Mouse (Mus musculus): Measurements from ENCODE around the gene Il20rb. TPM values are rescaled to one million over a fixed set of nuclear protein-coding genes. Genes with fewer than 3 reads are reported as not detected.

The Il20rb gene
- polyA plus RNA-seq, 1 experiment from 2014 or later: 1.5 TPM

GRCm38 (mm10) chr9:100465988-100466387, 20.6 kb downstream of the Il20rb start:
- Histone ChIP-seq H3K4me1 (replicated peaks; ENCODE audit: control insufficient read depth, insufficient read depth, low read length) (peaks cover 7% of the 10 kb centered on the region), H3K4me3 (ENCODE audit: low read length) (no peak overlapping the region), H3K4me2 (ENCODE audit: low read depth, low read length) (no peak overlapping the region), H3K27me3 (ENCODE audit: control insufficient read depth, insufficient read depth, low read depth, low read length) (no peaks in the 10 kb centered on the region), H3K9me3 (ENCODE audit: control insufficient read depth, low read length) (no peaks in the 10 kb centered on the region), H3K9ac (ENCODE audit: low read length) (no peak overlapping the region), H3K27ac (ENCODE audit: low read length) (no peak overlapping the region), H3K36me3 (ENCODE audit: control insufficient read depth, insufficient read depth, low read length) (peaks cover 2% of the 10 kb centered on the region)
- 92% methylated on average over 9 of the region's 9 CpGs for WGBS
- ATAC-seq (ENCODE audit: low read depth): no peak

DNA sequence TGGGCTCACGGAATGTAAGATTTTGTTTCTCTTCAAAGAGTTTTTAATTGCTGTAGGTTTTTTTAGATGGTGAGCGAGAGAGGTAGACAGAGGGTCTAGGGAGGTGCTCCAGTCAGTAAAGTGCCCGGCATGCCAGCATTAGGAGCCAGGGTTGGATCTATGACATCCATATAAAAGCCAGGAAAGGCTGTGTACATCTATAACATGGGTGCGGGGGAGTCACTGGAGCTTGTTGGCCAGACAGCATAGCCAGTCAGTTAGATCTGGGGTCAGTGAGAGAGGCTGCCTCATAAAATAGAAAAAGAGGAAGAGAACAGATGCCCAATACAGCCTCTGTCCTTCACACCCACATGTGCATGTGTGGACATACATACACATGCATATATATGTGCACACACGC, 21.2 kb downstream of the Il20rb start:
- Histone ChIP-seq H3K36me3 (ENCODE audit: control insufficient read depth, insufficient read depth, low read length) (peaks cover 2% of the 10 kb centered on the region), H3K9me3 (ENCODE audit: control insufficient read depth, low read length) (no peaks in the 10 kb centered on the region), H3K27me3 (ENCODE audit: control insufficient read depth, insufficient read depth, low read depth, low read length) (no peaks in the 10 kb centered on the region), H3K4me3 (ENCODE audit: low read length) (no peak overlapping the region), H3K4me1 (replicated peaks; ENCODE audit: control insufficient read depth, insufficient read depth, low read length) (peaks cover 4% of the 10 kb centered on the region), H3K4me2 (ENCODE audit: low read depth, low read length) (no peak overlapping the region), H3K27ac (ENCODE audit: low read length) (no peak overlapping the region), H3K9ac (ENCODE audit: low read length) (no peak overlapping the region)
- no peak for ATAC-seq (ENCODE audit: low read depth)
- WGBS: 92% methylated on average over 5 of the region's 5 CpGs

DNA sequence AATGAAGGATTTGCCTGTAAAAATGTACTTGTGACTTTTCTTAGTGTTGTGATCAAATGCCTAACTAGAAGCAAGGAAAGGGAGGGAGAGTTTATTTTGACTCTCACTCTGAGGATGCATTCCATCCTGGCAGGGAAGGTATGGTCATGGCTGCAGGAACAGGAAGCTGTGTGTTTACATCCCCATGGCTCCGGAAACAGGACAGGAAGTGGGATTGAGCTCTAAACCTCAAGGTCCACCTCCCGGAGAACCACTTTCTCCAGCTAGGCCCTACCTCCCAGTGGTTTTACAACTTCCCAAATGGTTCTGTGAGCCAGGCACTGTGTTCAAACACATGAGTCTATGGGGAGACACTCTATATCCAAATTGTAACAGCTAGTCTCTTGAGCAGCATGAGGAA, 22.8 kb downstream of the Il20rb start:
- Histone ChIP-seq H3K4me2 (ENCODE audit: low read depth, low read length) (no peak overlapping the region), H3K4me3 (ENCODE audit: low read length) (no peak overlapping the region), H3K27ac (ENCODE audit: low read length) (no peak overlapping the region), H3K36me3 (ENCODE audit: control insufficient read depth, insufficient read depth, low read length) (peaks cover 2% of the 10 kb centered on the region), H3K27me3 (ENCODE audit: control insufficient read depth, insufficient read depth, low read depth, low read length) (no peaks in the 10 kb centered on the region), H3K4me1 (replicated peaks; ENCODE audit: control insufficient read depth, insufficient read depth, low read length) (peaks cover 4% of the 10 kb centered on the region), H3K9me3 (ENCODE audit: control insufficient read depth, low read length) (no peaks in the 10 kb centered on the region), H3K9ac (ENCODE audit: low read length) (no peak overlapping the region)
- ATAC-seq (ENCODE audit: low read depth): no peak
- WGBS: 41% methylated on average over 2 of the region's 2 CpGs

DNA sequence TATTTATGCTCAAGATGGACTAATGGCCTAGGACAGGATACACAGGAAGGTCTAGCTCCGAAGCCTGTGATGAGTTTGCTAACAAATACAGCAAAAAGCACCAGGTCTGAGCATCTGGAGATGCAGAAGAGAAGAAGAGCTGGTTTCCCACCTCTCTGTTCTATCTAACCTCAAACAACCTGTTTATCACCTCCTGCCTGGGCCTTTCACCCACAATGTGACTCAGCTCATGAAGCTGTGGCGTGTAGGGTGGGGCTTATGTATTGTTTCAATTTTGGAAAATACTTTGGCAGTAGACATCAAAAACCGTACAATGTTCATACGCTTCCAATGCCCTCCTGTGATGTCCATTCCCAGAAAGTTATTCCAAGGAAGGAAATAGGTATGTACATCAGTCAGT, 24.5 kb downstream of the Il20rb start:
- Histone ChIP-seq H3K4me3 (ENCODE audit: low read length) (no peak overlapping the region), H3K4me2 (ENCODE audit: low read depth, low read length) (no peak overlapping the region), H3K4me1 (replicated peaks; ENCODE audit: control insufficient read depth, insufficient read depth, low read length) (no peaks in the 10 kb centered on the region; the same call in 1 of the 2 replicates), H3K36me3 (ENCODE audit: control insufficient read depth, insufficient read depth, low read length) (peaks cover 2% of the 10 kb centered on the region), H3K9me3 (ENCODE audit: control insufficient read depth, low read length) (no peaks in the 10 kb centered on the region), H3K9ac (ENCODE audit: low read length) (no peak overlapping the region), H3K27me3 (ENCODE audit: control insufficient read depth, insufficient read depth, low read depth, low read length) (no peaks in the 10 kb centered on the region), H3K27ac (ENCODE audit: low read length) (no peak overlapping the region)
- ATAC-seq (ENCODE audit: low read depth): no peak
- WGBS: 78% methylated on average over 4 of the region's 4 CpGs

- Histone ChIP-seq H3K9ac (ENCODE audit: low read length) (no peak overlapping the region), H3K27me3 (ENCODE audit: control insufficient read depth, insufficient read depth, low read depth, low read length) (no peaks in the 10 kb centered on the region), H3K4me3 (ENCODE audit: low read length) (no peak overlapping the region), H3K9me3 (ENCODE audit: control insufficient read depth, low read length) (no peaks in the 10 kb centered on the region), H3K4me1 (replicated peaks; ENCODE audit: control insufficient read depth, insufficient read depth, low read length) (no peaks in the 10 kb centered on the region; the same call in 1 of the 2 replicates), H3K36me3 (ENCODE audit: control insufficient read depth, insufficient read depth, low read length) (peaks cover 2% of the 10 kb centered on the region), H3K4me2 (ENCODE audit: low read depth, low read length) (no peak overlapping the region), H3K27ac (ENCODE audit: low read length) (no peak overlapping the region)
- peak; percentile 45 for ATAC-seq (ENCODE audit: low read depth)
- 72% methylated on average over 9 of the region's 9 CpGs for WGBS
Measured at GRCm38 (mm10) chr9:100461671-100462070, 24.9 kb downstream of the Il20rb start.

- H3K36me3 ChIP-seq (ENCODE audit: control insufficient read depth, insufficient read depth, low read length): no peaks in the 10 kb centered on the region; the same call in 1 of the 2 replicates
- no peak overlapping the region for H3K4me3 ChIP-seq (ENCODE audit: low read length)
- H3K9ac ChIP-seq (ENCODE audit: low read length): no peak overlapping the region
- H3K27me3 ChIP-seq (ENCODE audit: control insufficient read depth, insufficient read depth, low read depth, low read length): no peaks in the 10 kb centered on the region
- ATAC-seq (ENCODE audit: low read depth): no peak; the same call in 1 of the 2 replicates
- WGBS: 89% methylated on average over 9 of the region's 9 CpGs
- no peaks in the 10 kb centered on the region for H3K9me3 ChIP-seq (ENCODE audit: control insufficient read depth, low read length)
- no peak overlapping the region for H3K27ac ChIP-seq (ENCODE audit: low read length)
- no peak overlapping the region for H3K4me2 ChIP-seq (ENCODE audit: low read depth, low read length)
- no peaks in the 10 kb centered on the region; the same call in 1 of the 2 replicates for H3K4me1 ChIP-seq (replicated peaks; ENCODE audit: control insufficient read depth, insufficient read depth, low read length)
Measured at GRCm38 (mm10) chr9:100460203-100460602, 26.4 kb downstream of the Il20rb start.

GRCm38 (mm10) chr9:100457971-100458681, 28.5 kb downstream of the Il20rb start:
- Histone ChIP-seq H3K9ac (ENCODE audit: low read length) (no peak overlapping the region), H3K36me3 (ENCODE audit: control insufficient read depth, insufficient read depth, low read length) (no peaks in the 10 kb centered on the region), H3K4me2 (ENCODE audit: low read depth, low read length) (no peak overlapping the region), H3K4me1 (replicated peaks; ENCODE audit: control insufficient read depth, insufficient read depth, low read length) (no peaks in the 10 kb centered on the region; the same call in none of the 2 replicates), H3K4me3 (ENCODE audit: low read length) (no peak overlapping the region), H3K27ac (ENCODE audit: low read length) (no peak overlapping the region), H3K9me3 (ENCODE audit: control insufficient read depth, low read length) (no peaks in the 10 kb centered on the region), H3K27me3 (ENCODE audit: control insufficient read depth, insufficient read depth, low read depth, low read length) (no peaks in the 10 kb centered on the region)
- 80% methylated on average over 17 of the region's 17 CpGs for WGBS
- ATAC-seq (ENCODE audit: low read depth): no peak

DNA sequence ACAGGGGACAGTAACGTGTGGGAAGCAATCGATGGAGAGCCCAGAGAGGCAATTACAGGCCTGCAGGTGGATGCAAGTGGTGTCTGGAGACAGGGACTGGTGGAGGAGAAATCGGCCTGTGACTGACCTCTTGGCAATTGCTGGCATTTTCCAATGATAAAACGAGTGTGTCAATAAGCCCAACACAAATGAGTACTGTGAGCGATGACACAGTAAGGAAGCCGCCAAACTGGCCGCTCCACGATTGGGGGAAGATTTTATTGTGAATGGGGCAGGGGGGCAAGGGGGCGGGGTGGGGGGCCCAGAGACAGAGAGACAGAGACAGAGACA, 32.0 kb downstream of the Il20rb start:
- 4% methylated on average over 9 of the region's 9 CpGs for WGBS
- Histone ChIP-seq H3K27me3 (ENCODE audit: control insufficient read depth, insufficient read depth, low read depth, low read length) (no peaks in the 10 kb centered on the region), H3K4me2 (ENCODE audit: low read depth, low read length) (peak overlapping the region; percentile 73), H3K4me1 (replicated peaks; ENCODE audit: control insufficient read depth, insufficient read depth, low read length) (peaks cover 6% of the 10 kb centered on the region; the same call in 1 of the 2 replicates), H3K4me3 (ENCODE audit: low read length) (peak overlapping the region; percentile 49), H3K27ac (ENCODE audit: low read length) (no peak overlapping the region), H3K36me3 (ENCODE audit: control insufficient read depth, insufficient read depth, low read length) (no peaks in the 10 kb centered on the region), H3K9ac (ENCODE audit: low read length) (peak overlapping the region; percentile 33), H3K9me3 (ENCODE audit: control insufficient read depth, low read length) (no peaks in the 10 kb centered on the region)
- peak; percentile 10; the same call in 1 of the 2 replicates for ATAC-seq (ENCODE audit: low read depth)

DNA sequence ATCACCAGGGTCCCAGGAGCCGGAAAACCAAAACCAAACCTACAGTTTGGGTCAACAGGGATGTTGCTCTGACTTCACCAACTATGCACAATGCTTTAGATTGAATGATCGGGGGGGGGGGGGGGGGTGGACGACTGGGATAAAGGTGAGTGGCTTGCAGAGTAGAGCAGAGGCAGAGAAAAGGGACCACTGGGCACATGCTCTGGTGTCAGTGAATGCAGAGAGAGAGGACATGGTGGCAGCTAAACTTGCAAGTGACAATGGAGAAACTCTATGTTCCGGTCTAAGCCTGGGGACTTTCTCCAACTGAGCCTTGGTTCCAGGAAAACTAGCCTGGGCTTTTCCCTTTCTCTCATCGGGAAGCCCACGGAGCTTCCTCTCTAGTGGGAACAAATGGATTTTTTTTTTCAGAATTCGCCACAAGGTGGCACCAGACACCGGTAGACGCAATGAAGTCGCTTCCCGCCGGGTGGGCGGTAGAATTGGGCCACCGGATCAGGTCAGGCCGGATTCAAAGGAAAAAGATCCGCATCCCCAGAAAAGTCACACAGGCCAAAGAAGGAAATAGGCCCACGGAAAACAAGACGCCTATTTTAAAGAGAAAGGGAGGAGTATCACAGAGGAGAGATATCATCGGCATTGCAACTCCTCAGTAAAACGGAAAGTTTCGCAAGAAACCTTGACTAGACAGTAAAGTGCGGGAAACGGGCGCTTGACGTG, 32.5 kb downstream of the Il20rb start:
- peak; percentile 40 for ATAC-seq (ENCODE audit: low read depth)
- Histone ChIP-seq H3K9me3 (ENCODE audit: control insufficient read depth, low read length) (no peaks in the 10 kb centered on the region), H3K9ac (ENCODE audit: low read length) (peak overlapping the region; percentile 57), H3K36me3 (ENCODE audit: control insufficient read depth, insufficient read depth, low read length) (no peaks in the 10 kb centered on the region), H3K27me3 (ENCODE audit: control insufficient read depth, insufficient read depth, low read depth, low read length) (no peaks in the 10 kb centered on the region), H3K4me2 (ENCODE audit: low read depth, low read length) (peak overlapping the region; percentile 73), H3K27ac (ENCODE audit: low read length) (no peak overlapping the region), H3K4me1 (replicated peaks; ENCODE audit: control insufficient read depth, insufficient read depth, low read length) (peaks cover 6% of the 10 kb centered on the region; the same call in 1 of the 2 replicates), H3K4me3 (ENCODE audit: low read length) (peak overlapping the region; percentile 49)
- 4% methylated on average over 24 of the region's 25 CpGs for WGBS

Measured in lung, embryonic 16.5 days (tissue).